Mouse (Mus musculus): Measurements from ENCODE around the gene Aire. TPM values are rescaled to one million over a fixed set of nuclear protein-coding genes. Genes with fewer than 3 reads are reported as not detected.

Gene Aire
- polyA plus RNA-seq, 1 experiment from 2014 or later = 0.21 TPM

DNA sequence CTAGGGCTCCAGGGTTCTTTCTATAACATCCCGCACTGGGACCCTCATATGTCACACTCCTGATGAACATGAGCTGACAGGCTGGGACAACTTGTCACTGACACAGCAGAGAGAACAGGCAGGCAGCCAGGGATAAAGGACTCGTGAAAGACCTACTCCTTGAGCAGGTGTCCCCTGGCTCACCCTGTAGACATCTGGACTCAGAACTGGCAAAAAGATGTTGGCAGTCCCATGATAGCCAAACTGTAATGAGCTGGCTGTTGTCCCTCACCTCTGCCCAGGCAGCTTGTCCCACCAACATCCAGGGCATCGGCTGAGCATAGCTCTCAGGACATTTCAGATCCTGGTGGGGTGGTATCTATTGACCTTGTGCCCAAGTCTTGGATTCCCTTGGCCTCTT lies 47.8 kb downstream of the Aire start:
- Histone ChIP-seq H3K36me3 (peaks cover 98% of the 10 kb centered on the region), H3K4me3 (no peak overlapping the region), H3K27me3 (ENCODE audit: low read depth, poor library complexity, severe bottlenecking) (no peaks in the 10 kb centered on the region), H3K4me1 (no peaks in the 10 kb centered on the region), H3K9me3 (replicated peaks) (no peaks in the 10 kb centered on the region), H3K27ac (no peak overlapping the region)
- WGBS = 90% methylated on average over 3 of the region's 3 CpGs
- no peak for DNase-seq (ENCODE audit: low spot score)

DNA sequence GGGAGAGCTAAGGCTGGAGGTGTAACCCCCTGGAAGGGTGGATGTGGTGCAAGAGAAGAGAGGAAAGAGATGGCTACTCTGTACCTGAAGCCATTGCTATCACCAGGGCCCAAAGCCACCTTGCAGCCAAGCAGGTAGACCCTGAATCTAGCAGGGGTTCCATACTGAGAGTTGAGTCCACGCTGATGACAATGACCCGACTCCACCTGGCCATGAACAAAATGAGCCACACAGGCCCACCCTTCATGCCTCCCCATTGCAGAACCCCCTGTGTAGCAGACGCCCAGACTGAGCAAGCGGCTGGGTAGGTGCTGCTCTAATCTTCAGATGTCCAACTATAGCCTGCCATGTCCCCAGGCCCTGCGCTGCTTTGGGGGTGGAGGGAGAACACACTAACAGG lies 57.6 kb downstream of the Aire start:
- Histone ChIP-seq H3K4me1 (no peaks in the 10 kb centered on the region), H3K9me3 (replicated peaks) (no peaks in the 10 kb centered on the region), H3K36me3 (peaks cover 75% of the 10 kb centered on the region), H3K27me3 (ENCODE audit: low read depth, poor library complexity, severe bottlenecking) (no peaks in the 10 kb centered on the region), H3K27ac (no peak overlapping the region), H3K4me3 (no peak overlapping the region)
- DNase-seq (ENCODE audit: low spot score) = no peak
- 74% methylated on average over 5 of the region's 5 CpGs for WGBS

DNA sequence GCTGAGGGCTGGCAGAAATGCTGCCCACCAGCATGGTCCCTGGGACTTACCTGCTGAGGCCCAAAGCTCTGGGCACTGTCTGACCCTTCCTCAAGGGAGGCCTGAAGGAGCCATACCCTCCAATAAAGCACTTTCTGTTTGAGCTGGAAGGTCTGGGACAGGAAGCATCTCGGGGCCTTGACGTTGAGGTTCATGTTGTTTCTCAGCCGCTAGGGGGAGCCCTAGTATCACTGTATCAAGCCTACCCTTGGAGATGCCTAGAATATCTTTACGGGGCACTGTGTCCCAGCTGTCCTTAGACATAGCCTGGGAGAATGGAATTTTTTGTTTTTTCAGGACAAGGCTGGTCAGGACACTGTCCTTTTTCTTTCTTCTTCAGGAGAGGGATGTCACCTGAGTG lies 58.8 kb downstream of the Aire start:
- DNase-seq (ENCODE audit: low spot score) = peak; percentile 83
- 2% methylated on average over 4 of the region's 4 CpGs for WGBS
- H3K9me3 ChIP-seq (replicated peaks) = no peaks in the 10 kb centered on the region
- no peak overlapping the region for H3K4me3 ChIP-seq
- H3K27ac ChIP-seq = no peak overlapping the region
- H3K27me3 ChIP-seq (ENCODE audit: low read depth, poor library complexity, severe bottlenecking) = no peaks in the 10 kb centered on the region
- no peaks in the 10 kb centered on the region for H3K4me1 ChIP-seq
- H3K36me3 ChIP-seq = peaks cover 75% of the 10 kb centered on the region

Other genes with a start within 250 kb of the Aire start
- gene Gm9639, start 248.5 kb downstream of the Aire start, polyA plus RNA-seq (2016; fragmentation: Nextera tagmentation; extraction: Ambion mirVana) = not detected in 2 replicates
- gene Gm19668, start 244.5 kb downstream of the Aire start, polyA plus RNA-seq (2016; fragmentation: Nextera tagmentation; extraction: Ambion mirVana) = not detected in 2 replicates
- gene Gm9507, start 231.8 kb downstream of the Aire start, polyA plus RNA-seq (2016; fragmentation: Nextera tagmentation; extraction: Ambion mirVana) = not detected in 2 replicates
- not detected in 2 replicates for gene Gm2696, start 228.9 kb downstream of the Aire start, polyA plus RNA-seq (2016; fragmentation: Nextera tagmentation; extraction: Ambion mirVana)
- not detected in 2 replicates for gene Krtap10-4, start 216.5 kb downstream of the Aire start, polyA plus RNA-seq (2016; fragmentation: Nextera tagmentation; extraction: Ambion mirVana)
- not detected in 2 replicates for gene Krtap10-10, start 207.7 kb downstream of the Aire start, polyA plus RNA-seq (2016; fragmentation: Nextera tagmentation; extraction: Ambion mirVana)
- not detected in 2 replicates for gene Gm36176, start 196.8 kb downstream of the Aire start, polyA plus RNA-seq (2016; fragmentation: Nextera tagmentation; extraction: Ambion mirVana)
- not detected in 2 replicates for gene Gm10318, start 190.8 kb downstream of the Aire start, polyA plus RNA-seq (2016; fragmentation: Nextera tagmentation; extraction: Ambion mirVana)
- not detected in 2 replicates for gene Gm3285, start 181.6 kb downstream of the Aire start, polyA plus RNA-seq (2016; fragmentation: Nextera tagmentation; extraction: Ambion mirVana)
- 1.5 and 1.7 TPM in 2 replicates for gene Lrrc3, start 141.1 kb downstream of the Aire start, polyA plus RNA-seq (2016; fragmentation: Nextera tagmentation; extraction: Ambion mirVana)
- gene Trpm2, start 73.0 kb downstream of the Aire start, polyA plus RNA-seq (2016; fragmentation: Nextera tagmentation; extraction: Ambion mirVana) = 0.16 and 0.23 TPM in 2 replicates
- gene 1810043G02Rik, start 65.1 kb downstream of the Aire start, polyA plus RNA-seq (2016; fragmentation: Nextera tagmentation; extraction: Ambion mirVana) = 29.4 and 32.2 TPM in 2 replicates
- gene Pfkl, start 33.5 kb downstream of the Aire start, polyA plus RNA-seq (2016; fragmentation: Nextera tagmentation; extraction: Ambion mirVana) = 235 and 259 TPM in 2 replicates
- gene Dnmt3l, start 1.7 kb downstream of the Aire start, polyA plus RNA-seq (2016; fragmentation: Nextera tagmentation; extraction: Ambion mirVana) = 0.10 TPM in 1 of 2 replicates, not detected in the other
- gene Icosl, start 25.7 kb upstream of the Aire start, polyA plus RNA-seq (2016; fragmentation: Nextera tagmentation; extraction: Ambion mirVana) = 2.5 and 2.6 TPM in 2 replicates
- 19.9 and 20.3 TPM in 2 replicates for gene D10Jhu81e, start 126.2 kb upstream of the Aire start, polyA plus RNA-seq (2016; fragmentation: Nextera tagmentation; extraction: Ambion mirVana)
- gene Pwp2, start 141.5 kb upstream of the Aire start, polyA plus RNA-seq (2016; fragmentation: Nextera tagmentation; extraction: Ambion mirVana) = 35.0 and 38.6 TPM in 2 replicates
- gene Trappc10, start 201.0 kb upstream of the Aire start, polyA plus RNA-seq (2016; fragmentation: Nextera tagmentation; extraction: Ambion mirVana) = 10.3 and 13.1 TPM in 2 replicates

All from limb, embryonic 10.5 days (tissue).